Mouse (Mus musculus) G1E (cell line): ENCODE data around the gene Zfp697. TPM values are rescaled to one million over a fixed set of nuclear protein-coding genes. Genes with fewer than 3 reads are reported as not detected.
A peak's percentile ranks its signal among the peaks of the same experiment; 100 is the strongest.

Experiments used
- ATAC-seq: 2 replicates; pipeline ENCODE4 v1.8.0; 2016; ENCODE audit warnings: mild to moderate bottlenecking; ENCODE audit not compliant: insufficient number of reproducible peaks, poor library complexity, low FRiP score, severe bottlenecking; ENCODE audit errors: extremely low read depth
- DNase-seq: peaks from one replicate; pipeline ENCODE4 v3.0.0; 2012; ENCODE audit warnings: low spot score
- H3K27me3 ChIP-seq: 2 replicates; pipeline ENCODE4 v1.6.1; 2012; ENCODE audit warnings: mild to moderate bottlenecking, low read length, inconsistent platforms; ENCODE audit not compliant: insufficient read depth
- H3K36me3 ChIP-seq: replicated peaks from 2 replicates; pipeline ENCODE3; 2012; ENCODE audit warnings: mild to moderate bottlenecking, inconsistent platforms
- H3K4me1 ChIP-seq: 2 replicates; pipeline ENCODE4 v1.6.1; 2012; ENCODE audit warnings: low read depth, low read length, inconsistent platforms, mixed read lengths; ENCODE audit not compliant: insufficient read depth
- H3K4me3 ChIP-seq: 2 replicates; pipeline ENCODE4 v1.5.1; 2012; ENCODE audit warnings: low read depth, mild to moderate bottlenecking, inconsistent platforms, low read length, moderate library complexity, mixed read lengths
- H3K9me3 ChIP-seq: replicated peaks from 2 replicates; pipeline ENCODE4 v1.6.1; 2012; ENCODE audit warnings: inconsistent platforms
- CTCF ChIP-seq: IDR thresholded peaks from 2 replicates; pipeline ENCODE4 v1.5.1; 2012; ENCODE audit warnings: low read depth, low read length, inconsistent platforms, mixed read lengths
- GATA1 ChIP-seq: IDR thresholded peaks from 2 replicates; pipeline ENCODE4 v1.6.1; 2012; ENCODE audit warnings: borderline replicate concordance, low read length, inconsistent platforms, mixed read lengths
- GATA2 ChIP-seq: IDR thresholded peaks from 2 replicates; pipeline ENCODE4 v1.6.1; 2012; ENCODE audit warnings: low read depth, low read length, inconsistent platforms, borderline replicate concordance
- POLR2AphosphoS5 ChIP-seq: IDR thresholded peaks from 2 replicates; pipeline ENCODE4 v1.6.1; 2012; ENCODE audit warnings: low read depth, low read length, inconsistent platforms; ENCODE audit not compliant: insufficient replicate concordance
- TAL1 ChIP-seq: conservative IDR thresholded peaks from 2 replicates; pipeline ENCODE4 v1.6.1; 2012; ENCODE audit warnings: low read depth, low read length, inconsistent platforms, mixed read lengths
- polyA plus RNA-seq: library from polyadenylated mRNA; stranded (reverse); fragments of >175 nt; gene quantifications from 2 replicates; pipeline ENCODE4 v1.2.3, GENCODE M21; 2012
- total RNA-seq, 2 experiments: library from RNA; stranded (forward) in 1 of 2; stranded (reverse) in 1 of 2; fragments of 200-1000 nt in 1 of 2; fragments of >200 nt in 1 of 2; fragmentation: Nextera tagmentation in 1 of 2; gene quantifications; 2 replicates each; pipeline ENCODE4 v1.2.3; 2014 to 2017

Gene Zfp697
- total and polyA plus RNA-seq, 3 experiments: 0.16 TPM; not detected in 2

DNA sequence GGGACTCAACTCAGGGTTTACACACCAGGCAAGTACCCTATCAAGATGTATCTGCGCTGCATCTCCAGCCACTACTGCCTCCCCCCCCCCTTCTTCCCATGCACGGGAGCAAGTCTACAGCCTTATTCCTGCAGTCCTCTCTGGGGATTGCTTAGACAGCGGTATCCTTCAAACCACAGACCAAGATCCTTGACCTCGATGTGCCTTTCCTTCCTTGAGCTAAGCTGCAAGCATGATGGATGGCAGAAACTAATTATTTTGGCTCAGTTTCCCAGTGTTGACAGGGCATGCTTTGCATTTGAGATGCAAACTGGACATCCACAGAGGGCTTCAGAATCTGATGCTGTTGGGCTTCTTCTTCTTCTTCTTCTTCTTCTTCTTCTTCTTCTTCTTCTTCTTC, 40.7 kb downstream of the Zfp697 start:
- no peak for TF ChIP-seq TAL1
- Histone ChIP-seq H3K27me3 (no peaks in the 10 kb centered on the region), H3K4me1 (no peaks in the 10 kb centered on the region), H3K9me3 (peaks cover 61% of the 10 kb centered on the region), H3K4me3 (no peak overlapping the region), H3K36me3 (no peaks in the 10 kb centered on the region)
- ATAC-seq (no peak), DNase-seq (no peak)

DNA sequence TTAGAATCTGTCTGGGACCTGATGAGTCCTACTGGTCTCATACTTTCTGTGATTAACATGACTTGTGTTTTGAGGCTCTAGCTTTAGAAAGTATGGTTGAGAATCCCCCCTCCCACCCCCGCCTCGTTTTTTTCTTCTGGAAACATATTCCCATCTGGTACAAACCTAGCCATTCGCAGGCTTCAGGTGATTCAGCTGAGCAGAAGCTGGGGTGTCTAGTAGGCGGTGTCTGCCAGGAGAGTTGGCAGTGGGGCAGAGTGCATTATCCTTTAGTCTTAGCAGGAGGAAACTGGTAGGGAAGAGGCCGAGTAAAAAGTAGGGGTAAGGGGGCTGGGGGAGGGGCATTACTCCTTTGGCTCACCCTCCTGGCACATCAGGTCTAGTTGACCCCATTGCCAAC, 44.5 kb downstream of the Zfp697 start:
- Histone ChIP-seq H3K27me3 (no peaks in the 10 kb centered on the region; the same call in 1 of the 2 replicates), H3K4me3 (no peak overlapping the region), H3K9me3 (peaks cover 58% of the 10 kb centered on the region), H3K4me1 (no peaks in the 10 kb centered on the region), H3K36me3 (no peaks in the 10 kb centered on the region)
- no peak for ATAC-seq
- DNase-seq: no peak
- TF ChIP-seq GATA1: no peak
- TF ChIP-seq TAL1: no peak
- no peak for TF ChIP-seq POLR2AphosphoS5
- TF ChIP-seq GATA2: no peak

DNA sequence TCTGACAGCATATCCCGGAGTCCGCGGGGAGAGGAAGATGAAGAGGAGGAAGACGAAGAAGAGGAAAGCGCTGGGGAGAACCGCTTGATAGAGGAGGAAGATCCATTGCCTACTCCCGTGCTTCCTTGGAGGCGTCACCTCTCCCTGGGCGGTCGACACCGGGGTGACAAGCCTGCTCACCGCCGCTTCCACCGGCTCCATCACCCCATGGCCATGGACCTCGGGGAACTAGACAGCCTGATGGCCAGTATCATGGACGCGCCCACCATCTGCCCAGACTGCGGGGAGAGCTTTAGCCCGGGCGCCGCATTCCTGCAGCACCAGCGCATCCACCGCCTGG, 45.0 kb downstream of the Zfp697 start:
- TF ChIP-seq CTCF (no peak), GATA1 (no peak), POLR2AphosphoS5 (no peak), GATA2 (no peak), TAL1 (no peak)
- Histone ChIP-seq H3K27me3 (no peaks in the 10 kb centered on the region; the same call in 1 of the 2 replicates), H3K4me1 (no peaks in the 10 kb centered on the region), H3K4me3 (peak overlapping the region; percentile 33; the same call in 1 of the 2 replicates), H3K36me3 (no peaks in the 10 kb centered on the region), H3K9me3 (peaks cover 54% of the 10 kb centered on the region)
- no peak for DNase-seq
- ATAC-seq: no peak

DNA sequence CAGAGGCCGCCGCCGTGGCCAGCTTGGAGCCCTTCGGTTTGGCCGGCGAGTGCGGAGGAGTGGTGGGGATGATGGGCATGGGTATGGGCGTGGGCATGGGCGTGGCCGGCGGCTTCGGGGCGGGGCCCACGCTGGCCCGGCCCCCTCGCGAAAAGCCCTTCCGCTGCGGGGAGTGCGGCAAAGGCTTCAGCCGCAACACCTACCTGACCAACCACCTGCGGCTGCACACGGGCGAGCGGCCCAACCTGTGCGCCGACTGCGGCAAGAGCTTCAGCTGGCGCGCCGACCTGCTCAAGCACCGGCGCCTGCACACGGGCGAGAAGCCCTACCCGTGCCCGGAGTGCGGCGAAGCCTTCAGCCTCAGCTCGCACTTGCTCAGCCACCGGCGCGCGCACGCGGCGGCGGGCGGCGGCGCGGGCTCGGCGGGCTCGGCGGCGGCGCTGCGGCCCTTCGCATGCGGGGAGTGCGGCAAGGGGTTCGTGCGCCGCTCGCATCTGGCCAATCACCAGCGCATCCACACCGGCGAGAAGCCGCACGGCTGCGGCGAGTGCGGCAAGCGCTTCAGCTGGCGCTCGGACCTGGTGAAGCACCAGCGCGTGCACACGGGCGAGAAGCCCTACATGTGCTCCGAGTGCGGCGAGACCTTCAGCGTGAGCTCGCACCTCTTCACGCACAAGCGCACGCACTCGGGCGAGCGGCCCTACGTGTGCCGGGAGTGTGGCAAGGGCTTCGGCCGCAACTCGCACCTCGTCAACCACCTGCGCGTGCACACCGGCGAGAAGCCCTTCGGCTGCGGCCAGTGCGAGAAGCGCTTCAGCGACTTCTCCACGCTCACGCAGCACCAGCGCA, 45.6 kb downstream of the Zfp697 start:
- Histone ChIP-seq H3K36me3 (no peaks in the 10 kb centered on the region), H3K4me3 (peak overlapping the region; percentile 22; the same call in 1 of the 2 replicates), H3K4me1 (no peaks in the 10 kb centered on the region), H3K27me3 (no peaks in the 10 kb centered on the region; the same call in 1 of the 2 replicates), H3K9me3 (peaks cover 48% of the 10 kb centered on the region)
- TF ChIP-seq CTCF (no peak), POLR2AphosphoS5 (no peak), TAL1 (no peak), GATA2 (no peak), GATA1 (no peak)
- ATAC-seq: no peak
- DNase-seq: no peak

DNA sequence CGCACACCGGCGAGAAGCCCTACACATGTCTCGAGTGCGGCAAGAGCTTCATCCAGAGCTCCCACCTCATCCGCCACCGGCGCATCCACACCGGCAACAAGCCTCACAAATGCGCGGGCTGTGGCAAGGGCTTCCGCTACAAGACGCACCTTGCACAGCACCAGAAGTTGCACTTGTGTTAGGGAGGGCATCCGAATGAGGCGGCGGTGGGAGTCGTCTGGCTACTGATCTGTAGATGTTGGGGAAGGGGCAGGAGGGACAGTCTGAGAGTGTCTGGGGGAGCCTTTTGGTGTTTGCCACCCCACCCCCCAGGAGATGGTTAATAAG, 46.2 kb downstream of the Zfp697 start:
- Histone ChIP-seq H3K4me1 (no peaks in the 10 kb centered on the region), H3K4me3 (peak overlapping the region; percentile 22; the same call in 1 of the 2 replicates), H3K27me3 (no peaks in the 10 kb centered on the region; the same call in 1 of the 2 replicates), H3K9me3 (peaks cover 45% of the 10 kb centered on the region), H3K36me3 (no peaks in the 10 kb centered on the region)
- DNase-seq (no peak), ATAC-seq (no peak)
- no peak for TF ChIP-seq GATA2
- no peak for TF ChIP-seq CTCF

DNA sequence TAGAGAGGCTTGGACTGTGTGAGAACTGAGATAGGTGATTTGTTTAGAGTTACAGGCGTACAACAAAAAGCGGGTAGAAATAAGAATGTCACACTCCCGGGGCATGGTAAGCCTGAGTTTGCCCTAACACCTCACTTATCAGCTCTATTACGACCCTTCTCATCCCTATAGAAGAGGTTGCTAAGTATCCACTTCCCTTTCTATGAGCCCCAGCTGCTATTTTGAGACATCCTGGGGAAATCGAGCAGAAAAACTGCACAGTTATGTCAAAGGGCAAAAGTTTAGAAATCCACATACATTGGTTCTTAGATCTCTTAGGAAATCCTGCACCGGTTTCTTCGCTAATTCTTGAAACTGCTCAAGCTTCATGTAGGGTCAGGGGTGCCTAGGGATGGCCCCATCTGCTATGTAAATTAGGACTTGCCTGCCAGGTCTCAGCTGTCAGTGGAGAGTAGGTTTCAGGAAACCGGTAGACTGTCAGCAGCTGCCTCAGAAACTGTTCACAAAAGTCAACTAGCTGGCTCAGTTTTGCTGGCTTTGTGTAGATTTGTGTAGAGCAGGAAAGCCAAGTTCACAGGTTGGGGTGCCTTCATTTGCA, 46.8 kb downstream of the Zfp697 start:
- DNase-seq (no peak), ATAC-seq (no peak)
- TF ChIP-seq GATA1: no peak
- no peak for TF ChIP-seq TAL1
- no peak for TF ChIP-seq GATA2
- TF ChIP-seq POLR2AphosphoS5: no peak
- TF ChIP-seq CTCF: no peak
- peaks cover 46% of the 10 kb centered on the region for H3K9me3 ChIP-seq
- H3K36me3 ChIP-seq: no peaks in the 10 kb centered on the region
- H3K4me3 ChIP-seq: no peak overlapping the region
- no peaks in the 10 kb centered on the region for H3K4me1 ChIP-seq
- H3K27me3 ChIP-seq: no peaks in the 10 kb centered on the region; the same call in 1 of the 2 replicates

DNA sequence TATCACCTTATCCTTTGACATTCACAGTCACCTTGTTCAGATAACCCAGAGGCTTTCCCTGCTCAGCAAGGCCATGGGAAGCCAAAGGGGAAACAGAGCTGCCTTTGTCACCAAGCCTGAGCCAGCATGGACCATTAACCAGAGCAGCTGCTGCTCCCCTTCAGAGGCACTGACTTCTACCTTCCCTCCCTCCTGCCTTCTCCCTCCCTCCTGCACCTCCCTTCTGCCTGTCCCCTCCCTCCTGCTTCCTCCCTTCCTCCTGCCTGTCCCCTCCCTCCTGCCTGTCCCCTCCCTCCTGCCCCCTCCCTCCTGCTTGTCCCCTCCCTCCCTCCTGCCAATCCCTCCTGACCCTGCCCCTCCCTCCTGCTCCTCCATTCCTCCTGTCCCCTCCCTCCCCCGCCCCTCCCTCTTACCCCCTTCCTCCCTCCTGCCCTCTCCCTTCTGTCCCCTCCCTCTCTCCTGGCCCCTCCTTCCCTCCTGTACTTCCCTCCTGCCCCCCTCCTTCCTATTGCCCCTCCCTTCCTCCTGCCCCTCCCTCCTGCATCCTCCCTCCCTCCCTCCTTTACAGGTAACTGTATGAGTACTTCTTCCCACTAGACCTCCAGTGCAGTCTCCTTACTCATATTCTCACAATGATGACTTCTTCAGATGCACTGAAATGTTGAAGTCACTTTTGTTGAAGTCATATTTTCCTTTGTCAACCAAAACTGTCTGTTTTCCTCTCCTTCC, 52.0 kb downstream of the Zfp697 start:
- TF ChIP-seq GATA2 (no peak), POLR2AphosphoS5 (no peak), TAL1 (no peak), CTCF (no peak), GATA1 (no peak)
- Histone ChIP-seq H3K9me3 (peaks cover 32% of the 10 kb centered on the region), H3K36me3 (no peaks in the 10 kb centered on the region), H3K4me3 (no peak overlapping the region), H3K27me3 (no peaks in the 10 kb centered on the region), H3K4me1 (no peaks in the 10 kb centered on the region)
- no peak for ATAC-seq
- DNase-seq: no peak
